Mouse (Mus musculus): ENCODE measurements around the gene Sorl1. TPM values are rescaled to one million over a fixed set of nuclear protein-coding genes. Genes with fewer than 3 reads are reported as not detected.

Gene Sorl1
- total and polyA plus RNA-seq, 3 experiments, result 2.5 to 12.3 (median 6.3) TPM

GRCm38 (mm10) chr9:42097731-42098473 is 26.2 kb downstream of the Sorl1 start:
- no peak overlapping the region for H3K9ac ChIP-seq (ENCODE audit: insufficient read depth, low read depth)
- DNase-seq (ENCODE audit: extremely low read depth), result no peak
- H3K36me3 ChIP-seq (replicated peaks in 1 of 2; ENCODE audit: control insufficient read depth in 1 of 2, insufficient read depth in 1 of 2, low read length in 1 of 2), result peaks cover 0 to 42% of the 10 kb centered on the region in 2 experiments
- dilution Hi-C loops (cut with MboI; ENCODE audit: extremely low pct_ligation_motif_present, extremely low pct_unique_long_range_greater_than_20kb, low sequenced_read_pairs) (no loop called here), in situ Hi-C loops (cut with MboI; ENCODE audit: low pct_ligation_motif_present, low pct_unique_long_range_greater_than_20kb, low sequenced_read_pairs) (no loop called here)
- H3K9me3 ChIP-seq (replicated peaks; ENCODE audit: low read length), result no peaks in the 10 kb centered on the region
- H3K79me2 ChIP-seq (replicated peaks; ENCODE audit: control insufficient read depth, extremely low read depth, insufficient read depth, poor library complexity, severe bottlenecking), result no peaks in the 10 kb centered on the region
- H3K27ac ChIP-seq (ENCODE audit: insufficient read depth, low read depth), result no peak overlapping the region
- no peak overlapping the region for H3K4me3 ChIP-seq (replicated peaks in 1 of 3; ENCODE audit: low read depth in 2 of 3, low read length in 2 of 3, poor library complexity in 1 of 3)
- no peaks in the 10 kb centered on the region for H3K27me3 ChIP-seq (replicated peaks)
- no peak overlapping the region for H3K4me2 ChIP-seq (ENCODE audit: insufficient read depth, low read depth, poor library complexity, severe bottlenecking)
- H3K4me1 ChIP-seq (ENCODE audit: control insufficient read depth in 1 of 2, insufficient read depth in 2 of 2), result peaks cover 0 to 60% of the 10 kb centered on the region in 2 experiments; a peak in 2 of 4 replicates
- TF ChIP-seq ZC3H11A (IDR thresholded peaks at IDR 0.05; ENCODE audit: low read depth, low read length) (no peak), ETS1 (conservative IDR thresholded peaks at IDR 0.05; ENCODE audit: low read depth, low read length) (no peak), POLR2AphosphoS2 (IDR thresholded peaks at IDR 0.05; ENCODE audit: low read depth, low read length) (no peak), USF1 (IDR thresholded peaks at IDR 0.05; ENCODE audit: low read depth, low read length) (no peak), MAFK (IDR thresholded peaks at IDR 0.05; ENCODE audit: insufficient replicate concordance, low read length) (no peak), CHD1 (IDR thresholded peaks at IDR 0.05; ENCODE audit: low read depth, low read length) (no peak), JUN (IDR thresholded peaks at IDR 0.05; ENCODE audit: insufficient read depth, low read depth, low read length) (no peak), NELFE (IDR thresholded peaks at IDR 0.05; ENCODE audit: low read depth, low read length) (no peak), SIN3A (IDR thresholded peaks at IDR 0.05; ENCODE audit: low read length) (no peak), ZMIZ1 (IDR thresholded peaks at IDR 0.05; ENCODE audit: low read depth, low read length) (no peak), TCF12 (IDR thresholded peaks at IDR 0.05; ENCODE audit: low read depth, low read length) (no peak), E2F4 (IDR thresholded peaks at IDR 0.05; ENCODE audit: insufficient replicate concordance, low read depth, low read length) (no peak), ELF1 (IDR thresholded peaks at IDR 0.05; ENCODE audit: low read depth, low read length) (no peak), CHD2 (IDR thresholded peaks at IDR 0.05; ENCODE audit: low read length) (no peak), SMC3 (IDR thresholded peaks at IDR 0.05; ENCODE audit: low read depth, low read length) (no peak), MAX (IDR thresholded peaks at IDR 0.05; ENCODE audit: low read length) (no peak), ZKSCAN1 (IDR thresholded peaks at IDR 0.05; ENCODE audit: borderline replicate concordance, low read depth, low read length) (no peak), EP300 (IDR thresholded peaks at IDR 0.05; ENCODE audit: low read length) (no peak), MYC (IDR thresholded peaks at IDR 0.05; ENCODE audit: low read depth, low read length) (no peak)

Measured in CH12.LX (cell line).